Mouse (Mus musculus) hematopoietic stem cell, adult 5-6 weeks (primary cell): Measurements from ENCODE around the gene Prdx2. TPM values are rescaled to one million over a fixed set of nuclear protein-coding genes. Genes with fewer than 3 reads are reported as not detected.

Experiments
- ATAC-seq, 2 experiments: fragments of 125-278 bp in 1 of 2; replicated peaks in 1 of 2; 2 replicates each; pipeline ENCODE4 v1.8.0; 2016 to 2017; ENCODE audit warnings: inconsistent platforms in 2 of 2, mild to moderate bottlenecking in 2 of 2, moderate number of reproducible peaks in 2 of 2, low read depth in 1 of 2, moderate TSS enrichment in 1 of 2; ENCODE audit not compliant: low FRiP score in 2 of 2, poor library complexity in 2 of 2, severe bottlenecking in 2 of 2, insufficient read depth in 1 of 2, low TSS enrichment in 1 of 2
- total RNA-seq: library from RNA; stranded (forward); fragments of 172-1452, 232-1000 nt; gene quantifications from 2 replicates; pipeline ENCODE4 v1.2.3, GENCODE M21; 2017

Prdx2 gene
- total RNA-seq, 1 experiment from 2014 or later: 469 TPM

GRCm38 (mm10) chr8:85023846-85024245, 54.5 kb downstream of the Prdx2 start:
- no peak for ATAC-seq

Other genes starting within 250 kb of the Prdx2 start
- gene G430095P16Rik, start 246.6 kb upstream of the Prdx2 start, total RNA-seq: 5.7 and 11.4 TPM in 2 replicates
- gene Nfix, start 169.2 kb upstream of the Prdx2 start, total RNA-seq: 21.5 and 26.3 TPM in 2 replicates
- 3.8 and 7.4 TPM in 2 replicates for gene Dand5, start 146.8 kb upstream of the Prdx2 start, total RNA-seq
- 29.8 and 38.8 TPM in 2 replicates for gene Gadd45gip1, start 138.1 kb upstream of the Prdx2 start, total RNA-seq
- 27.4 and 32.7 TPM in 2 replicates for gene Rad23a, start 128.9 kb upstream of the Prdx2 start, total RNA-seq
- gene Calr, start 122.7 kb upstream of the Prdx2 start, total RNA-seq: 1,472 and 1,879 TPM in 2 replicates
- 108 and 126 TPM in 2 replicates for gene Farsa, start 112.6 kb upstream of the Prdx2 start, total RNA-seq
- gene Syce2, start 97.5 kb upstream of the Prdx2 start, total RNA-seq: 93.5 and 127 TPM in 2 replicates
- gene Gcdh, start 75.7 kb upstream of the Prdx2 start, total RNA-seq: 29.5 and 37.4 TPM in 2 replicates
- 4.1 and 30.6 TPM in 2 replicates for gene Klf1, start 67.7 kb upstream of the Prdx2 start, total RNA-seq
- 27.8 and 50.0 TPM in 2 replicates for gene Dnase2a, start 61.0 kb upstream of the Prdx2 start, total RNA-seq
- gene Mast1, start 32.2 kb upstream of the Prdx2 start, total RNA-seq: 0.10 TPM in 1 of 2 replicates, not detected in the other
- not detected in 2 replicates for gene Rtbdn, start 22.6 kb upstream of the Prdx2 start, total RNA-seq
- gene Gm49661, start 154 bp upstream of the Prdx2 start, total RNA-seq: not detected in 2 replicates
- 59.7 and 112 TPM in 2 replicates for gene Rnaseh2a, start 180 bp downstream of the Prdx2 start, total RNA-seq
- gene Junb, start 9.1 kb downstream of the Prdx2 start, total RNA-seq: 208 and 220 TPM in 2 replicates
- 17.9 and 18.5 TPM in 2 replicates for gene Hook2, start 21.0 kb downstream of the Prdx2 start, total RNA-seq
- gene Best2, start 44.9 kb downstream of the Prdx2 start, total RNA-seq: not detected in 2 replicates
- 34.1 and 49.6 TPM in 2 replicates for gene Asna1, start 55.7 kb downstream of the Prdx2 start, total RNA-seq
- 219 and 245 TPM in 2 replicates for gene Trir, start 57.2 kb downstream of the Prdx2 start, total RNA-seq
- 21.8 and 23.0 TPM in 2 replicates for gene Tnpo2, start 67.3 kb downstream of the Prdx2 start, total RNA-seq
- gene Fbxw9, start 90.5 kb downstream of the Prdx2 start, total RNA-seq: 6.1 and 7.1 TPM in 2 replicates
- gene Gm5741, start 98.4 kb downstream of the Prdx2 start, total RNA-seq: not detected in 2 replicates
- gene Dhps, start 102.2 kb downstream of the Prdx2 start, total RNA-seq: 15.5 and 22.7 TPM in 2 replicates
- 37.1 and 51.9 TPM in 2 replicates for gene Wdr83os, start 111.2 kb downstream of the Prdx2 start, total RNA-seq
- gene Wdr83, start 111.7 kb downstream of the Prdx2 start, total RNA-seq: 17.3 and 17.6 TPM in 2 replicates
- 46.2 and 55.0 TPM in 2 replicates for gene Man2b1, start 113.7 kb downstream of the Prdx2 start, total RNA-seq
- not detected in 2 replicates for gene Zfp791, start 153.5 kb downstream of the Prdx2 start, total RNA-seq
- gene Cks1brt, start 182.3 kb downstream of the Prdx2 start, total RNA-seq: not detected in 2 replicates